Mouse (Mus musculus): ENCODE measurements around the gene Slc25a1.
"Not testable (repeated sequence)": the region's sequence is repeated elsewhere in the genome, so short reads cannot be mapped to it uniquely, and the experiment has no call there.

Slc25a1 gene

DNA sequence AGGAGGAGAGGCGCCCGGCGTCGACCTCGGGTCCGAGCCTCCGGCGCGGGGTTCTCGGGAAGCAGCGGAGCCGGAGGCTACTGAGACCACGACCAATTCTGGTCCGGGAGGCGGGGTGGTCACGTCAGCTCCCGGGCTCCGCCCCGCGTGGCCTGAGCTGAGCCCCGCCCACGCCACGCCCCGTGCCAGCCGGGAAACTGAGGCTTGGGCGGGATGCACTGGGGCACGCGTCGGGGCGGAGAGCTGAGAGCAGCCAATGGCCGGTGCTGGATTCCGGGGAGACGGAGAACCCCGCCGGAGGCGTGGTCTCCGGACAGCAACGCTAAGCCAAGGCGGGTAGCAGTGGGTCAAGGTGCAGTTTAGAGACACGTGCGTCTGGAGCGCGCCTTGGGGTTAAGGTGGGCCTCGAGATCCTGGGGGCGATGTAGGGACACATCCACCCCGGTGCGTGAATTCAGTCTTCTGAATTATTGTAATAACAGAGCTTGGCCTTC is at the start of gene Slc25a1:
TSS of gene Slc25a1 (minus strand) at position 133 of the 494 bp plus-strand sequence.
- DNase-seq: peak; percentile 83

DNA sequence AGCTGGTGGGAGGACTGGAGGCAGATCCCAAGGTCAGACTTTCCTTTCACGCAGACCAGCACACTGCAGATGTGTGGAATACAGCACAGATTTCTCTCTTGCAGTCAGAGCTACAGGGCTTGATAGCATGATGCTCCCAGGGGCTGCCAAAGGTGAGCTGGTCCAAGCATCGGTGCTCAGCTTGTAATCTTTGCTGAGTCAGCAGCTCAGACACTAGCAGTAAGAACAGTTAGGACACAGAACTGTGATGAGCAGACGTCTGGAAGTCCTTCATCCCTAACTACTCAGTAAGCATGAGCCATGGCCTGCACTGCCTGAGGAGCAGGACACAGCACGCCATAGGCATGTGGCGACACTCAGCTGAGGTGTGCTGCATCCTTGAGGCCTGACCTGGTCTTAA is 43.8 kb upstream of the Slc25a1 start:
- no peak for DNase-seq

DNA sequence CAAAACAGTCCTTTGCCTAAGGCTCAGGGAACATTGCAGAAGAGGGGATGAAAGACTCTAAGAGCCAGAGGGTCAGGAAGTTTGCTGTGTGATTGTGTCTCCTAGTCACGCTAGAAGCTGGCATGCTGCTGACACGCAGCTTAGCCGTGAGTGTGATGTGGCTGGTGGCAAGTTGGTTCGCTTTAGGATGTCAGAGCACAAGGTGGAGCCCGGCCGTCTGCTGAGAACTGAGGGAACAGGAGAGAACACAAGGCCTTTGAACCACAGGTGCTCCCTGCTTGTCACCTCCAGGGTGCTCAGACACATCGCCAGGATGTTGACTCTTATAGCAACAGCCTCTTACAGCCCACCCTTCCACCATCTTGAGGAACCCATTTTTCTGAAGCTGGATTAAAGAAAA is 34.1 kb upstream of the Slc25a1 start:
- no peak for DNase-seq

DNA sequence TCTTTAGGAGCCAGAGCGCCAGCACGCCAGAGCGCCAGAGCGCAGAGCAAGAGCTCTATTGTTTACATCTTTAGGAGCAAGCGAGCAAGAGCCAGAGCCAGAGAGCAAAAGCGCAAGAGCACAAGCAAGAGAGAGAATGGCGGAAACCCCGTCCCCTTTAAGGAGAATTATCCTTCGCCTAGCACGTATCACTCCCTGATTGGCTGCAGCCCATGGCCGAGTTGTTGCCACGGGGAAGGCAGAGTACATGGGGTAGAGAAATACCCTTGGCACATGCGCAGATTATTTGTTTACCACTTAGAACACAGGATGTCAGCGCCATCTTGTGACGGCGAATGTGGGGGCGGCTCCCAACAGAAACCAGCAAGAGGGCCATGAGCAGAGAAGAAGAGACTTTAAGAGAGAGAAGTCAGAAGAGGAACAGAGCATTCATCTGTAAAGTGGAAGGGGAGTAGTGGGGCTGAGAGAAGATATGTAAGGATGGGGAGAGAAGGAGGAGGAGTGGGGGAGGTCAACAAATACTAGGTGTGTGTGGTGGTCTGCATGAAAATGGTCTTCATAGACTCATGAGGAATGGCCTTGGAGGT is 28.1 kb upstream of the Slc25a1 start:
- not testable (repeated sequence) for DNase-seq

DNA sequence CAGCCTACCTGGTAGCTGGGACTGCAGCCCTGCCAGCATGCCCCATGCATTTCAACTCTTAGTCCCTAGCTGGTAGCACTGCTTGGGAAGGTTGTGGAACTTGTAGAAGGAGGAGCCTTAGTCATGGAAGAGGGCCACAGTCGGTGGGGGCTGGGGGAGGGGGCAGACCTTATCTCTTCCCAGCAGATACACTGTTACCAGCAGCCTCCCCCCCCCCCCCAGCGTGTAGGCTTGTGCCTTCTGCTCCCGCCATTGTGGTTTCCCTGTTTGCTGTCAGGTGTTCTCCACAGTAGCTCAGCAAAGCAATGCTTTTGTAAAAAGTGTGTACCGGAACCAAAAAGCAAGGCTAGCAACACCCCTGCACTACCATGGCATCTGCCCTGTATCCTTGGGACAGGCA is 23.6 kb upstream of the Slc25a1 start:
- DNase-seq: no peak

DNA sequence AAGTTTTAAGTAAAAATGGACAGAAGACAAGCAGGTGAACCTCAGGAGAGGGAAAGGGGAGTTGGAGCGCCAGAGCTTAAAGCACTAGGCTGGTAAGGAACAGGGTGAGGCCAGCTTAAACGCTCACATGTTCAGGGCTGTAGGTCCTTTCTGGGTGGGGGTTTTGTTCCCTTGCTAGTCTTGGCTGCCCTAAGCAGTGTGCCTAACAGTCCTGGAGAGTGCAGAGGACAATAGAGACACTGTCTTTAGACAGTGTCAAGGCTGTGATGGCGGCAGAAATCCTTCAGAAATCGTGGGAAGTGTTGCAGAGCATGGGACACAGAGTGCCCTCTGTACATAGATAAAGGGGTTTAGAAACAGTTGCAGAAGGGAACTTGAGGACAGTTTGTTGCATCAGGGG is 22.0 kb upstream of the Slc25a1 start:
- DNase-seq: no peak

DNA sequence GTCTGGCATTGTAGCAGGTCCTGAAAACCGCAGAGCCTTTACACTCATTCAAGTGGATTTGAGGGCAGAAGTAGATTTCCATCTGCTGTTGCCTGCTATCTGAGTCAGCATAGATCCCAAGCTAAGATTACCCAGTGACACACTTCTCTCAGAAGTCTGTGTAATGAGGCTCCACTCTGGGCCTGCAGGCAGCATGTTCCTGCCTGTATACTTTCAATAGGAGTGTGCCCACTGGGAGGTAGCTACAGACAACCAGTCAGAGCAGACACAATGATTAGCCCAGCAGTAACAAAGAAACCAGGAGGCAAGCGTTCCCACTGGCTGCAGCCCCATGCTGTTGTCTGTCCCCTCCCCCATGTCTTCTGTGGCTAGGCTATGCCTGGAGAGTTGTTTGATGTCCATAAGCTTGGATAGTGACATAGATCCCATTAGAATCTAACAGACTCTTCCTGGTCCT is 21.4 kb upstream of the Slc25a1 start:
- no peak for DNase-seq

DNA sequence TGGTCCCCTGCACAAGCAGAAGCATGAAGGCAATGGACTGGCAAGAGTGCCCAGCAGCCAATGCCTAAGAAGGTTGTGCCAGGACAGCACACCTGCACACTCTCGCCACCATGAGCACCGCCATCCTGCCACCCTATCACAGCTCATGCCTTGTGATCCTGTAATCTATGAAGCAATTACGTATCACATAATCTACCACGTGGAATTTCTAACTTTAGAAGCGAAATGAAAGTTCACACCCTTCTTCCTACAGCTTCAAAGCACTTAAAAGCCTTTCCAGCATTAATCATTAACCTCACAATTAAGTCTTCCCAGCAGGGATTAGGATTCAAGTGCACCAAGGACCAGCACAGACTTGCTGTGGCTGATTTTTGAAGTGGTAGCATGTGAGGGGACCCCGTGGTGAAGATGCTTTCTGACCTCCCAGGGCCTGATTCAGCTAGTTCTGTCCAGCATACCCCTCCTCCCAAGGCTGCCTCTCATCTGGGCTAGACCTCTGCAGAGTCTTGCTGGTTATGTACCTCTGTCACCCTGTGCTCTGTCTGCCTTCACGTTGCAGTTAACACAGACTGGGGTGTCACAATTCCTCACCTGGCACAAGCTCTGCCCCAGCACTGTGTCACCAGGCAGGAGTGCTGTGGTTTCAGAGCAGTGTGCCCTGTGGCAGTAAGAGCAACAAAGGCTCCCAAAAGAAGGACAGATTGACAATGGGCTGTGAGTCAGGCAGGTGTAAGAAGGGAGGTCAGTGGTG is 17.2 kb upstream of the Slc25a1 start:
- DNase-seq: peak; percentile 25

DNA sequence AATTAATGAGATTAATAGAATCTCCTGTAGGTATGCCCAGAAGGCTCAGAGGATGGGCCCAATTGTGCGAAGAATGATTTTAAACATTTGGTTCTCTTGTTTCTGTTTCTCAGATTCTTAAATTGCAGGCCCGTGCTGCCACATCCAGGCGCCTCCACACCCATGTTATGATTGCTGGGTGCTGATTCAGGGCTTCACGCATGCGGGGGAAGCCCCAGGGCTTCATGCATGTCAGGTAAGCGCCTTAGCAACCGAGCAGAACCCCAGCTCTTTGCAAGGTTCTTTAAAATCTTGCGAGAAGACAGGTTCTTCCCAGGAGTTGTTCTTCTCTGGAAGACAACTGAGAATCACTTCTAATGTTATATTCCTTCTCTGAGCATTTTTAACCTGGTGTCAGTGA is 15.4 kb upstream of the Slc25a1 start:
- no peak for DNase-seq

DNA sequence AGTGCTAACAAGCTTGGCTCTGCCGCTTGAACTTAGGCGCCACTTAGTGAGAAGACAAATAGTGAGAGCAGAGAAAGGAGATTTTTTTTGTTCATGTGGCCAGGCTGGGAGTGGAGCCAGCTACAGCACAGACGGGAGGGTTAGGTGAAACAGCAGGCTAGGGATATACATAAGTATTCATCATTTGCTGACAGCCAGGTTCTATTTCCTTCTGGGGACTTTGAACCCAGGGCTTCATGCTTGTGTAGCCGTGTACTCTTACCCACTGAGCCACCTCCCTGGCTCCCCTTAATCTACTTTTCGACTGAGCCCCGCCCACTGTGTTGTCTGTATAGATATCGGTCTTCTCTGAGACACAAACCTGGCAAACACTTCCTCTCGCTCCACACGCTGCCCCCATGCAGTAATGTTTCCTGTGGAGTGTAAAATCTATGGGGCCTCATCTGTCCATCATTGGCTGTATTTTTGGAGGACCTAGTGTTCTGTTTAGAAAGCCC is 11.3 kb upstream of the Slc25a1 start:
- no peak for DNase-seq

DNA sequence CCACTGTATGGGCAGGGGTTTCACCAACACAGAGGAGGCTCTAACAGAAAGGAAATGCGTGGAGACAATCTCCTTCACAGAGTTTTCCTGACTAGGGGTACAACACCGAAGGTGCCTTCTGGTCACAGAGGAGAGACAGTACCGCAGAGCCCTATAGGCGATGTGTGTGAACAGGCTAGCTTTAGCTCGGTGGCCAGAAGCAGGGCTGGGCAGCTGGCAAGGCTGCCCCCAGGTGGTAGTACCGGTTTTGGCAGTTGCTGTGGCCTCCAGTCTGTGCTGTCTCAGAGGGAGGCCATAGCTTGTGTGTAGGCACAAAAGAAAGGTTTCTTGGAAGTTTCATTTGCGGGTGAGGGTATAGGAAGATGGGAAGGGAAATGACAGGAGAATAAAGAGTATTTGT is 10.8 kb upstream of the Slc25a1 start:
- peak; percentile 83 for DNase-seq

DNA sequence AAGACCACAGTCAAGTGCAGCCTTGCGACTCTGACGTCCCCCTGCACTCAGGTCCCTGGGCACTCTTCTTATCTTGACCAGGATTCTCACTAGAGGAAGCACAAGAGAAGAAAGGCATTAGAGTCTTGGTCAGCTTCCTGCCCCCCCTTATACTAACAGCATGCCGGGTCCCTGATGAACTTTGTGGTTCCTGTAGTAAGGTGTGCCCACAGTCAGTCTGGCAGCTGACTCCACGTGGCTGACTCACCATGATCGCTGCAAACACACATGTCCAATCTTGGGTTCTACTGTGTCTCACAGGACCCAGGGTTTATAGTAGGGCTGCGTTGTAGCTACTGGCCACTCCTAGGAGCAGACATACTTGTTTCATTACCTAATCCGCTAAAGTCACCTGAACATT is 10.2 kb upstream of the Slc25a1 start:
- no peak for DNase-seq

DNA sequence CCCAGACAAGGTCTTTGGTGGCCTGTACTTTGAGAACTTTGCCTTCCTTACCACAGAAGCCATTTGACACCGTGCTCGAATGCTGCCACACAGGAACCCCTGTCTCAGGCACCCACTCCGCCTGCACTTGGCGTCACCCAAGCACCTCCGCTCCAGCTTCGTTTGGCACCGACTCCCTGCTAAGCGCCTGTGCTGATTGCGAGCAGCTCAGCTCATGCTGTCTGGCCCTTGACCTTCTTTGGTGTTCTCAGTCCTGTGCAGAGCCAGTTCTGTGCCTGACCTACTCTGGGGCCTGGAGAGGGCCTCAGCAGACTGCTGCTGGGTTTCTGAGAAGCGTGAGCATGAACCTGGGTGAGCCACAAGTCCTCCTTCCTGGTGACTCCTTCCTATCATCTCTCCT is 8.8 kb upstream of the Slc25a1 start:
- DNase-seq: peak; percentile 51

DNA sequence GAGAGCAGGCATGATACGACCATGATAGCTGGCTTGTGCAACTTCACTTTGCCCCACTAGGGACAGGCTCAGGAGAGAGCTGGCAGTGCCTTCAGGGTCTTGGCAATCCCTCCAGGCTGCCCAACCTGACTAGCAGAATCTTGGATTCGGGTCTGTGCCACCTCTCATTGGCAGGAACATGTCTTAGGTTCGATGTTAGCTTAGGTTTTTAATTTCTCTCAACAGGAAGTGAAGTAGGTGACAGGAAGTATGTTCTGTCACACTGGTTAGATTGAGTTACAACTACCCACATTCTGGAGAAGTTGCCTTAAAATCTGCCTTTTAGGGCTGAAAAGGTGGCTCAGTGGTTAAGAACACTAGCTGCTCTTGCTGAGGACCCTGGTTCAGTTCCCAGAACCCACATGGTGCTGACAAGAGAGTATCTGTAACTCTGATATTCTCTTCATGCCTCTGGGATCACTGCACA is 6.5 kb upstream of the Slc25a1 start:
- DNase-seq: no peak

DNA sequence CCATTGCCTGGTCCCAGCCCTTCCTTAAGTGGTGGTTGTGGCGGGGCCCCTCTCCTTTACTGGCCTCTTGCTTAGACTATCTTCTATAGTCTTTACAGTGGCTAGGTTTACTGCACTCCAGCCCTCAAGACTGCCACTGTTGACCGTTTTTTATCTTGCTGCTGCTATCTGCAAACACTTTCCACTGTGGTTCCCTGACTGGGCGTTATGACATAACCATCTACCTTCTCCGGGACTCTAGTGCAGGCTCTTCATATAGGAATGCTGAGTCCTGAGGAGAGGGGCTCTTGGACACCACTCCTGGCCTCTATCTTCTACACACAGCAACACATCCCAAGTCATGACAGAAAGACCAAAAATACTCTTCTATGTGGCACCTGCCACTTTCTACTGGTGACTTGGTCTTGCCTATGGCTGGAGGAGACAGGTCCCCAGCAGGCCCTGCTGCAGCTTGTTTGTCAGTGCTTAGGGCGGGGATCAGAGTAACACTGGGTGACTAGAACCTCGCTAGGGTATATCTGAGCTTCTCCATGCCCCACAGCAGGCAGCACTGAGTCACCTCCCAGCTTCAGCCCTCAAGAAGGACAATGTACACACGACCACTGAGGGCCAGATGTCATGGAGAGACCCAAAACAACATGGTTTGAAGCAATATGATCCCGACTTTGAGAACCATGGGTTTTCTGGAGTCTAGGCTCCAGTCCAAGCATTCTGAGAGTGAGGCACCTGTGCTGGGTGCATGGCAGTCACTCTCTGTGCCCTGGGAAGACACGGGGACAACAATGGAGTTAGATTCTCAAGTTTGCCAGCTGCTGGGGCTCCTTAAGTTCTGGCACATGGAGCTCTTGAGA is 5.8 kb upstream of the Slc25a1 start:
- DNase-seq: no peak

DNA sequence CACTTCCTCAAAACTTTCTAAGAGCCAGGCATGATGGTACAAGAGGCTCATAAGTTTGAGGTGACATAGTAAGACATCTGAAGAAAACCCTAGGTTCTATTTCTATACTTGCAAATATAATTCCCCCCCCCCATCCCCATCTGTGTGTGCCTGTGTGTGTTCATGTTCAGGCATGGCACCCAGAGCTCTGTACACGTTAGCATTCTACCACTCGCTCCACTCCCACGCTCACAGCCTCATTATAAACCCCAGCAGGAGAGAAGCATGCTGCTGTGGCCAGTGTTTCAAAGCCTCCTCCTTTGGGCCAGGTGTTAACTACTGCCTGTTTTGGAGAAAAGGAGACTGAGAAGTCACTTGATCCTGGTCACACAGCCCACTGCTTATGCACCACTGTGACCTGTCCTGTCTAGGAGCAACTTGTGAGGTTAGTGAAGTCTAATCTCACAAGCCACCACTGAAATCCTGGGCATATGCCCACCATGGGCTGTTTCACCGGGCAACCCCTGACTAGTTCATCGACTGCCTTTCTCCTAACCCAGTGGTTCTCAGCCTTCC is 4.0 kb upstream of the Slc25a1 start:
- DNase-seq: no peak

DNA sequence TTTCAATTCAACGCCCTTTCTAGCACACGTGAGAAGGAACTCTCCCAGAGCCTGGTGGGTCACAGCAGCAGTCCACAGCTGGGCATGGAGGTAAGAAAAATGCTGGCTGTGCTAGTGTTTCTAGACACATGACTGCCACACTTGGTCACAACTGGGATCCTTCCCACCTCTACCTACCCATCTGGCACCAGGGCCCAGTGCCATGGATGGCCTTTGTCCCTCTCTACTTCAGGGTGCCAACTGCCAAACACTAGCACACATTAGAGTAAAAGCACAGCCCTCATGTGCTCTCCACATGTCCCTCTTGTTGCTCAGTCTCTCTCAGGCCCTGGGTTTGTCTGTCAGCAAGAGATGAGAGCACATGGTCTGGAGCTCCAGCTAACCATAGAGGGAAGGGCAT is 1.6 kb upstream of the Slc25a1 start:
- DNase-seq: no peak

DNA sequence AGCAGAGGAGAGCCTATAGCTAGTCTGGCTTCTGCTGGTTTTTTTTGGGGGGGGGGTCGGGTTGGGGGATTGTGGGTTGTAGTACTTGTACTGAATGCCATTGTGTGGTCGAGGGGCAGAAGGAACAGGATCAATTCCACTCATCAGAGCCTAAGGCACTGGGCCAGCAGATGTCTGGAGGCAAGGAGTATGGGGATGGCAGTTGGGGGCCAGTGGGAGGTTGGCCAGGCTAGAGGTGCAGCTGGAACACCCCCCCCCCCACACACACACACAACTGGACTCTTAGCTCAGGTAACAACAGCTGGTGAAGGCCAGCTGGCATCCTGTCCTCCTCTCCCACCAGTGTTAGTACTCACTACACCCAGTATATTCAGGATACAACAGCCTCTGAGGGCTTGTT is 1.2 kb upstream of the Slc25a1 start:
- no peak for DNase-seq

DNA sequence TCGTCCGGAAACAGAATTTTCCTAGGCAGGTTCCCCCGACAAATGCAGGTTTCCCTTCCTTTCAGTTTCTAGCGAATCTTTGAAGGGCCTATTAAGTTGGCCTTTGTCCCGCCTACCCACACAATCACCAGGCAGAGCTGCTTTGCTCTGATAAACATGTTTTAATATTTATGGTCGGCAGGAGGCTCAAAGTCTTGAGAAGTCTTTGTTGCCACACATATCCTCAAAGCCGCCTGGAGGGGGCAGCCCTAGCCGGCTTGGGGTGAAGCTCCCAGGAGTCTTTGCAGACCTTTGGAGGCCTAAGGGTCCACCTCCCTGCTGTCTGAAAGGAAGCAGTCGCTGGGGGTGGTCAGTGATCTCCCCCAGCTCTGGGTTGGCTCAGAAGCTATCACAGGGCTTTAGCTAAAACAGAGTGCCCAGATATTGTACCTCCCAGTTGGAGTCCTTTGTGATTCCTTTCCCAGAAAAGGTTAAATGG is 647 bp upstream of the Slc25a1 start:
- DNase-seq: peak; percentile 94

DNA sequence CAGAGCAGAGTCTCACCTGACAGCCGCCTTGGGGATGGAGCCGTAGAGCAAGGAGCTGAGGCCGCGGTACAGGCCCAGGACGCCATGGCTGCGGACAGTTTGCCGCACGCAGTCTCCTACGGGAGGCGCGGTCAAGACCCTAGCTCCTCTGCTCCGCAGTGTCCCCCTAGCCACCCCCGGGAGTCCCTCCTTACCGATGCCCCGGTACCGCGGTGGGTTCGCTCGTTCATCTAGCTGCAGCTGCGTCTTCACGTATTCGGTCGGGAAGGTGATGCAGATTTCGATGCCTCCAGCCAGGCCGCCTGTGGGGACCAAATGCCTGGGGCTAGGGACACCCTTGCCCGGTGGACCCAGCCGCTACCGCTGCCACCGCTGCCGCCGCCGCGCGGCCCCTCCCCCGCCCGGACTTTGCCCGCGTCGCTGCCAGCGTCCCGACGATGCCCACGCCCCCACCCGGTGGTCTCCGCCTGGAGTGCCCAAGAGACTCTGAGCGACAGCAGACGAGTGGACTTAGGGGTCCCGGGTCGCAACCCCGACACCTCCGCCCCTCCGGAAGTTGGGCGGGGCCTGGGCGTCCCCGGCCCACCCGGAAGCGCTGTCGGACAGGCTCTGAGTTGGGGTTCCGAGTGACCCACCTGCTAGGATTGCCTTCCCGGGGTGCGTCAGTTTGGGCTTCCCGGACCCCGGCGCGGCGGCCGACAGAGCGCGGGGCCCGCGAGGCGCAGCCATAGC is 502 bp downstream of the Slc25a1 start:
- DNase-seq: peak; percentile 53

DNA sequence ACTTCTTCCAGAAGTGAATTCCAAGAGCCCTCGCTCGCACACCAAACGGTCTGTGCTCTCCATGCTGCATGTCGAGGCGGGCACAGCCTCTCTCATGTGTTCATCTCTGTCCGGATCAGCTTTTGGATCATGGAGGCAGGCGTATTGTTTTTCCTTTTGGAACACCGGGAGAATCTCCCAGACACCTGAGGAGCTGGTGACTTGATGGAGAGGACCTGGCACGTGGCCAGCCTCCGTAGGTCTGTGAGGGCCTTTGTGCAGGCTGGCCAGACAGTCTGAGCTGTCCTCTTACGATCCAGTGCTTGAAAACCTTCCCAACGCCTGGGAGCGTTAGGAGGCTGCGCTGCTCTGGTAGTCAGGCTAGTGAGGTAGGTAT is 5.9 kb downstream of the Slc25a1 start:
- no peak for DNase-seq

Measured in lung, postnatal 10 days (tissue).